Mouse (Mus musculus) MEL (cell line): ENCODE results near the gene Samsn1.

Experiments used
- EP300 ChIP-seq, 2 experiments: IDR thresholded peaks; 2 replicates each; pipeline ENCODE4 v1.6.1; 2011; ENCODE audit warnings: improper control_type of control experiment in 2 of 2, low read length in 2 of 2, low read depth in 1 of 2, mild to moderate bottlenecking in 1 of 2
- HCFC1 ChIP-seq: IDR thresholded peaks from 2 replicates; pipeline ENCODE4 v1.6.1; 2012; ENCODE audit warnings: low read depth, mild to moderate bottlenecking, inconsistent platforms, low read length, improper control_type of control experiment, moderate library complexity
- POLR2A ChIP-seq, 2 experiments: IDR thresholded peaks; 2 replicates each; pipeline ENCODE4 v1.6.1; 2011 to 2012; ENCODE audit warnings: low read length in 2 of 2, mild to moderate bottlenecking in 2 of 2, control low read depth in 1 of 2, improper control_type of control experiment in 1 of 2, low read depth in 1 of 2, moderate library complexity in 1 of 2; ENCODE audit not compliant: control insufficient read depth in 1 of 2, insufficient read depth in 1 of 2, poor library complexity in 1 of 2
- POLR2AphosphoS2 ChIP-seq: IDR thresholded peaks from 2 replicates; pipeline ENCODE4 v1.6.1; 2011; ENCODE audit warnings: low read length, improper control_type of control experiment
- SMC3 ChIP-seq: IDR thresholded peaks from 2 replicates; pipeline ENCODE4 v1.6.1; 2011; ENCODE audit warnings: low read depth, low read length, improper control_type of control experiment
- TCF12 ChIP-seq: IDR thresholded peaks from 2 replicates; pipeline ENCODE4 v1.6.1; 2014; ENCODE audit warnings: low read depth, mild to moderate bottlenecking, inconsistent platforms, low read length, improper control_type of control experiment, moderate library complexity

GRCm38 (mm10) chr16:75843031-75843430, 179.1 kb downstream of the Samsn1 start:
- TF ChIP-seq TCF12, result no peak
- no peak for TF ChIP-seq HCFC1
- TF ChIP-seq POLR2A (IDR thresholded peaks at IDR 0.05; ENCODE audit: control insufficient read depth in 1 of 2, insufficient read depth in 1 of 2, low read depth in 1 of 2, low read length in 2 of 2, poor library complexity in 1 of 2), result no peak
- TF ChIP-seq POLR2AphosphoS2, result no peak
- TF ChIP-seq SMC3, result no peak
- no peak for TF ChIP-seq EP300 (IDR thresholded peaks at IDR 0.05; ENCODE audit: low read depth in 1 of 2, low read length in 2 of 2)
